Mouse (Mus musculus) thymus, adult 2 months (tissue): ENCODE measurements around the gene Kcnk1.

Experiments
- CTCF ChIP-seq: fragments of 200-500 bp; IDR thresholded peaks from 2 replicates; pipeline ENCODE4 v1.5.1; 2012; ENCODE audit warnings: mild to moderate bottlenecking, control low read depth, low read length, moderate library complexity, borderline replicate concordance; ENCODE audit not compliant: control insufficient read depth, poor library complexity, insufficient read depth; ENCODE audit errors: extremely low read depth
- POLR2A ChIP-seq: fragments of 200-500 bp; IDR thresholded peaks from 2 replicates; pipeline ENCODE4 v1.6.1; 2012; ENCODE audit warnings: mild to moderate bottlenecking, low read length, control low read depth, moderate library complexity; ENCODE audit not compliant: control insufficient read depth, poor library complexity, insufficient read depth; ENCODE audit errors: extremely low read depth

GRCm38 (mm10) chr8:126021932-126022331, 27.0 kb downstream of the Kcnk1 start:
- no peak for TF ChIP-seq POLR2A
- TF ChIP-seq CTCF, result no peak
